Mouse (Mus musculus): ENCODE results near the gene Cers6.

Gene Cers6

DNA sequence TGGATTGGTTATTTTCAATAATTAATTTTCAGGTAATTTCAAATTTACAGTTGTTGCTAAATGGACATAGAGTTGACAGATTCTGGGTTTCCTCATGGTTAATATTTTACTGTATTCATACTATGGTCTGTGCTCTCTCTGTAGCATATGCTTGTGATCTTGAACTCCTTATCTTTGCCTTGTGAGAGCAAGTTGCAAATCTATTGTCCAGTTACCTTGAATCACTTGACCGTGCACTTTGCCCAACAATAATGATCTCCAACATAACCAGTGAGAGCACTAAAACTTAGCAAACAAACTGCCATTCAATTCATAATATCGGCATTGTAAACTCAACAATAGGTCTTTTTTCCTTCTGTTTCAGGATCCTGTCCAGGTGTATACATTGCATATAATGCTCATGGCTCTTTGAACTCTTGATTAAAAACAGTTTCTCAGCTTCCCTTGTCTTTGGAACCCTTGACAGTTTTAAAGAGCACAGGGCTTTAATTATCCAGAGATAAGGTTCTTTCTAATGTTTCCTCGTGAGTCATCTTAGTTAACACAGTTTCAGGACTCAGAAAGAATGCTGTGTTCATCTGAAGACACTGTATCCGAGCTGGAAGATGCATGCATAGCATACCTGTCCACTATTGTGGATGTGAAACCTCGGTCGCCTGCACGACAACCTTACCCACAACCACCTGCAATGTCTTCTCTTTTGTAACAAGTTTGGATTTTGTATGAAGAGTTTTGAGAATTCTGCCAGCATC is 38.7 kb downstream of the Cers6 start:
- no peak for TF ChIP-seq GATA4 (IDR thresholded peaks at IDR 0.05; ENCODE audit: insufficient replicate concordance, low read length)

DNA sequence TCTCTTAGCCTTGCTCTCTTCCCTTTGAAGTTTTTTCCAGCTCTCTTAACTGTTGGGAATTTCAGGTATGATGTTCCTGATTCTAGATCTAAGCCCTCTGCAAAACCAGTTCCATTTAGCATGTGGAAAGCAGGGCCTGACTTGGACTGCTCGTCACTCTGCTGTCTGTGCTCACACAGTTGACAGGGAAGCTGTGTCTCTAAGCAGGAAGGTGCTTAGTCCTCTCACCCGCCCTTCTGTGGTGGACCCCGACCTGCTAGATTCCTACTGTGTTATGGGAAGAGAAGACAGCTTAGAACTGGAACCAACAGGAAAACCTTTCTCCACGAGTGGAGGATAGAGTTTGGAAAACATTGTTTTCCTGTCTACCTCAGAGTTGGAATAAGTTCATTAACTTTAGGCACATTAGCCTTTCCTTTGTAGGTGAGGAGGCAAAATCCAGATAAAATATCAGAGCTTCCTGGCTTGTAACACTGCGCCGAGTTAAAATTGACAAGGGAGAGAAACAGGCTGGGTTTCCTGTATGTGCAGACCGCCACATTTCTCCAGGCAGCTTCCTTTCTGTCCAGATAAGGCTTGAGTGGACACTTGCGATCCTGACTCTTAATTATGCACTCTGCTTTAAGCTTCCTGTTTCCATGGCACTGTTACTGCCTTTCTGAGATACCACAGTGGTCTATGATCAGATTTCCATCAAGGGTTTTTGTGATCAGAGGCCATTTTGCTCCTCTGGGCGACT is 39.6 kb downstream of the Cers6 start:
- peak; percentile 38; the same call in 1 of the 2 replicates for TF ChIP-seq GATA4 (IDR thresholded peaks at IDR 0.05; ENCODE audit: insufficient replicate concordance, low read length)

- TF ChIP-seq GATA4 (IDR thresholded peaks at IDR 0.05; ENCODE audit: insufficient replicate concordance, low read length) = no peak
These were observed 40.5 kb downstream of the Cers6 start for GRCm38 (mm10) chr2:68901708-68902107.

DNA sequence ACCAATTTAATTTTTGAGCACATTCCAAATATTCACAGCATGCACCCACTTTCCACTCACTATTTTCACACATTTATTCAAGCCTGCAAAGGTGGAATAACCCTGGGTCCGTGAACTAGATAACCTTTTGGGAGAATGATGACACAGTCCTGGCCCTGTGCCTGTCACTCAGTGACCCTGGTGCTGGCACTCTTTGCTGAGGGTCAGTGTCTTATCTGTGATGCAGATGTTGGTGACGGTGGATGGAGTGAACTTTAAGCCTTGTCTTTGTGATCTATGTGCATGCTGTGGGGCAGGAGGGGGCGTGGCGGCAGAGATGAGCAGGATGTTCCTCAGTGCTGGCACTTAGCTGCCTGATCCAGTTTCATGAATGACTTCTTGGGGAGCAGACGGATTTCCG is 41.3 kb downstream of the Cers6 start:
- TF ChIP-seq GATA4 (IDR thresholded peaks at IDR 0.05; ENCODE audit: insufficient replicate concordance, low read length) = peak; percentile 97

DNA sequence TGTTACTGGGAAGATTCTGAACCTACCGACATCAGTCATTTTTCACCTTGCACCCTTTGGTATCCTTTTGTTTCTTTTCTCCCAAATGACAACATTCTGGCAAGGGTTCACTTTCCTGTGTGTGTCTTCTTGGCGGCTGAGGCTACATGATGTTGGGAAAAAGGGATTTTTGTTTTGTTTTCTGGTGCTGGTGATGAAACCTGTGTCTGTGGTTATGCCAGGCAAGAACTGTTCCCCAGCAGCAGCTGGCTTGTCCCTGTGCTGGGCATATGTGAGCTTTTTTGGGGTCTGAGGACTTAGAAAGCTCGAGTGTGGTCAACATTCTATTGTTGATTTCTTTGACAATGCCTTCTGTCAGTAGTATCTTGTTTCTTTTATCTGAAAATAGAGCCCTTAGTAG is 45.7 kb downstream of the Cers6 start:
- no peak for TF ChIP-seq GATA4 (IDR thresholded peaks at IDR 0.05; ENCODE audit: insufficient replicate concordance, low read length)

GRCm38 (mm10) chr2:68907721-68908463 is 46.7 kb downstream of the Cers6 start:
- no peak for TF ChIP-seq GATA4 (IDR thresholded peaks at IDR 0.05; ENCODE audit: insufficient replicate concordance, low read length)

DNA sequence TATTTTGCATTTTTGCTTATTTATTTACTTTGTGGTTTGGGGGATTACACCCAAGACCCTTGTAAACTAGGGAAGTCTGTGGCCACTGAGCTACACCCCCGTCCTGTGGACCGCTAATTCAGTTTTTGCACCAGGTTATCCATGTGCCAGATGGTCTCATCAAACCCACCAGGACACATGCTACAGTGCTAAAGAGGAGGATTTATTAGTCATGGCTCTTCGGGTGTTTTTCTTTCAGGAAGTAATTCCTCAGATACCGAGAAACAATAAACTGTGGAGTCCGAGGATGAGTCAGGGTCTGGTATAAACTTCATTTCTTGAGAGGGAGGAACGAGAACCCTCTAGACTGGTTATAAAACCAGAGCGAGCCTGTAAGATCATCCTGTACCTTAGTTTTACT is 49.5 kb downstream of the Cers6 start:
- TF ChIP-seq GATA4 (IDR thresholded peaks at IDR 0.05; ENCODE audit: insufficient replicate concordance, low read length) = no peak

DNA sequence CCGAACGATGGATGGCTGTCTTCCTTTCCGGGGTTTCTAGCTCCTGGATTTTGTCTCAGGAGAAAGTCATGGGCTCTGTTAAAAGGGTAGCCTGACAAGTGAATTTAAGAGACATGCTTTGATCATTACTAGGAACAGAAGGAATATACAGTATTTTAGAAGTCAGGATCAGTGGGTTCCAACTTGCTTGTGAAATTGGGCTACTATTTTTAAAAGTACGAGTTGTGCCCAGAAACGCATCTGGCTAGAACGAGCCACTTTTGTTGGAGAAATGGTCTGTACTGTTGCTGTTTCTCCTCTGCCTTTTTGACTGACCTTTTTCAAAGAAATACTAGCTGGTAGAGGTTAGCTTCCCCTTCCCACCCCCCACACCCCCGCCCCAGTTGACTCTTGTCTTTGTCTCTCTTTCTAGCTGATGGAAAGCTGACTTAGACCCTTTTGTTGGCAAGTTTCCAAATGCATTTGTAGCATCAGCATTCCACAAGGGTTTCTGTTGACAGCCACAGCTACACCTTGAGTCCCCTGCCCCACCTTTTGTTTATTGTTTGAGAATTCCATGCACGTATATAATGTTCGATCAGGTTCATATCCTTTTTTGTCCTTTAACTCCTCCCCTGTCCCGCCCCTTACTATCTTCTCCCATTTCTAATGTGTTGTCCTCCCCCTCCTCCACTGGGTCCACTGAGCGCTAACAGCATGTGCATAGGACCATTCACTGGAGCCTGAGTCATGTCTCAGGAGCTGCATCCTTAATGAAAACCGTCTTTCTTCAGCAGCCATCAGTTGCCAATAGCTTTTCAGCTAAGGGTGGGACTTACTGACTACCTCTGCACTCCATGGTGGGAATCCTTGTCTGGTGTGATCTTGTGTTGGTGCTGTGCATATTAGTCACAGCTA is 50.6 kb downstream of the Cers6 start:
- no peak for TF ChIP-seq GATA4 (IDR thresholded peaks at IDR 0.05; ENCODE audit: insufficient replicate concordance, low read length)

DNA sequence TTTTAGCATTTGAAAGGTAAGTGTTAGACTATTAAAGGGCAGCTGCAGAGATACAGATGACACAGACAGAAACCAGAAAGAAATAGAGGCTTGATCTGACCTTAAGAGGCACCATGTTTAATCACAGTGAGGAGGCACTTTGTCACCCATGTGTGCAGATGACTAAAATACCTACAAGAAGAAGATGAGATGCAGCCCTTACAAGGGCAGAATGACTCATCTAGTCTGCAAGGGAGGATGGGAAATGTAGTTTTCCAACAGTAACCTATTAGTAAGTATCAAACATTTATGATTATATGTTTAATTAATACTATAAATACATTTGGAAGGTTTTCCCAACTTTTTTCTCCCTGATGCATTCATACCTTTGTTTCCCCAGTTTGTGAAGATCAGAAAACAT is 54.5 kb downstream of the Cers6 start:
- TF ChIP-seq GATA4 (IDR thresholded peaks at IDR 0.05; ENCODE audit: insufficient replicate concordance, low read length) = no peak

GRCm38 (mm10) chr2:68916299-68916698 is 55.1 kb downstream of the Cers6 start:
- TF ChIP-seq GATA4 (IDR thresholded peaks at IDR 0.05; ENCODE audit: insufficient replicate concordance, low read length) = no peak

GRCm38 (mm10) chr2:68917010-68917409 is 55.8 kb downstream of the Cers6 start:
- TF ChIP-seq GATA4 (IDR thresholded peaks at IDR 0.05; ENCODE audit: insufficient replicate concordance, low read length) = no peak

GRCm38 (mm10) chr2:68917524-68917923 is 56.3 kb downstream of the Cers6 start:
- TF ChIP-seq GATA4 (IDR thresholded peaks at IDR 0.05; ENCODE audit: insufficient replicate concordance, low read length) = no peak

DNA sequence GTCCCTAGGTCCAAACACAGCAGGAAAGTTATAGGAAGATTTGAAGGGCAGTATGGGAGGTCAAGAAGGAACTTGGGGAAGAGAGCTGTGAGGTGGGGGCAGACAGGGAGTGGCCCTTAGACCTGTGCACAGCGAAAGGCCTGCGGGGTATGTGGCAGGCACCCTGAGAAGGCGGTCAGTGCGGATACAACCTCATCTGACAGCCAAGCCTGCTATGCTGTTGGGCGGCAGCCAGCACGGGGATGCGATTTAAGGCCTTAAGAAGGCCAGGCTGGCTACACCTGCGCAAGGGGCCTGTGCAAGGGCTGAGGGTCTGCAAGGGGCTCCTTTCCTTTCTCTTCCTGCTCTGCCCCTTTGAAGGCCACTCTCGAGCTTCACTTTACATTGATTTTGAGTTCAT is 63.1 kb downstream of the Cers6 start:
- TF ChIP-seq GATA4 (IDR thresholded peaks at IDR 0.05; ENCODE audit: insufficient replicate concordance, low read length) = no peak

DNA sequence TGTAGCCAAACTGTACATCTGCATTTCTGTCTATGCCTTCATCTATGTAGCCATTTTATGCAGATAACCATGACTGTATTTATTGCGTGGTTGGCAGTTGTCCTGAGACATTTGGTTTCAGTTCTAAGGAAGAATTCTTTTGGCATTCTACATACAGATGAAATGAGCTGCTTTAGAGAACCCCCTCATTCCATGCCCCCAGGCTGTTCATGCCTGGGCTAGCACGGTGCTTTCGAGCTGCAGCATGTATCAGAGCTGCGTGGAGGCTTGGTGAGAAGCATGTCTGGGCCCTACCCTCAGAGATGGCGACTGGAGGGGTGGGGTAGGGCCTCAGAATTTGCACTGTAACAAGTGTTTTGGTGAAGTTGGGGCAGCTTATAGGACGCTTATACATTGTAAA is 64.3 kb downstream of the Cers6 start:
- no peak for TF ChIP-seq GATA4 (IDR thresholded peaks at IDR 0.05; ENCODE audit: insufficient replicate concordance, low read length)

Data from liver, adult (tissue).